Mouse (Mus musculus) fat pad, adult 2 months (tissue): ENCODE results near the gene Dmxl2.
A peak's percentile ranks its signal among the peaks of the same experiment; 100 is the strongest.

ENCODE experiments used
- DNase-seq: peaks from one replicate; pipeline ENCODE4 v3.0.0-alpha.2; 2011; ENCODE audit warnings: low read depth, low spot score; ENCODE audit errors: extremely low read depth

Dmxl2 gene

DNA sequence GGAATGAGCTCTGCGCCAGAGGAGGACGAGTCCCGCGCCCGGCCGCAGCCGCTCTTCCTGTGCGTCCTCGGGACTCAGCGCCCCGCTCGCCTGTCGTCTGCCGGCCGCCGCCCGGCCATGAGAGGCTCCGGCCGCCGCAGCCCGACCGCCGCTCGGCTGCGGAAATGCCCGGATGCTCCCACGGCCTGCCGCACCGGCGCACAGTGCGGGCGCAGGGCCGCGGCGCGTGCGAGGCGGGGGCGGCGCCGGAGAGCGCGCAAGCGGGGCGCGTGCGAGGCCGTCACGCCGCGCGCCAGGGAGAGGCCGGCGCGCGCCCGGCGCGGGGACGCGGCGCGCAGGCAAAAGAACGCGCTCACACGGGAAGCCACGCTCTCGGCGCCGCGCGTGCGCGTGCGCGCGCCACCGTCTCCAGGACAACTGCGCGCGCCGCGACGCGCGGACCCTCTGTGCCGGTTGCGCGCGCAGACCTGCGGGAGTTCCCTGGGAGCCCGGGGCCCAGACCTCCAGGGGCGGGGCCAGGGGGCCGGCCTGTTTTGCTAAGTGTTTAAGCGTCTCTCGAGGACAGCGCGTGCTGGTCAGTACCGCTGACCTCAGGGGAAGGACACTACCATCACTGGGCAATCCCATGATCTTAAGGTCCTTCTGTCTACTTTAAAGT is at the start of gene Dmxl2:
Dmxl2 (minus strand) TSS at position 174 of the 658 bp plus-strand sequence.
- DNase-seq: no peak

DNA sequence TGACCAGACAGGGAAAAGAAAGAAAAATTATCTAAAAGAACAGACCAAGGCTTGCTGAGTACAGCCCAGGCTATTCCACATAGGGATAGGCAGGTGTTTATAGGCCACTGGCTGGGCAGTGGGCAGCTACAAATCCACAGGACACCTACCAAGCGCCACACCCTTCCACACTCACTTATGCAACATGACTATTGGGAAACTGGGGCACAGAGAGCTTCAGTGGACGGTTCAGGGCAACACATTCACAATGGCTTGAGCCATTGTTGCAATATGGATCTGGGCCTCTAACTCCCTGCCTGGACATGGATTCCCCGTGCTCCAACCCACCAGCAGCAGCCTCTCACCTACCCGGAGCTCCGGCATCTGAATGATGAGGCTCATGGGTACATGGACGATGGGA is 48.0 kb upstream of the Dmxl2 start:
- peak; percentile 21 for DNase-seq

DNA sequence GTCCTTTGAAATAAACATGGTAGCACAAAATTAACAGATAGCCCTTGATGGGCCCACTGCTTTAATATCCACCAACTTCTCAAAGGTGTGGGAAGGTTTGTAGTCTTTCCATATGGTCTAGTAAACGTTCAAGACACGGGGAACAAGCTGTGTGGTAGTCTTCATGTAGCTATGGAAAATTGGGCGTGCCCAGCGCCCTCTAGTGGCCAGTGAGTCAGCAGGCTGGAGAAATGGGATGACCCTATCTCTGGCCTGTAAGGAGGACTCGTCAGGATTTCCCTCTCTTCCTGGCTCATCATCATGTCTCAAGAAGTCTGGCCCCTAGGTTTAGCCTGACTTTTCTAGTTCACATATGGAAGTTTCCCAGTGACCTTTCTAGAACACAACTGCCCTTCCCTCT is 46.1 kb upstream of the Dmxl2 start:
- no peak for DNase-seq

DNA sequence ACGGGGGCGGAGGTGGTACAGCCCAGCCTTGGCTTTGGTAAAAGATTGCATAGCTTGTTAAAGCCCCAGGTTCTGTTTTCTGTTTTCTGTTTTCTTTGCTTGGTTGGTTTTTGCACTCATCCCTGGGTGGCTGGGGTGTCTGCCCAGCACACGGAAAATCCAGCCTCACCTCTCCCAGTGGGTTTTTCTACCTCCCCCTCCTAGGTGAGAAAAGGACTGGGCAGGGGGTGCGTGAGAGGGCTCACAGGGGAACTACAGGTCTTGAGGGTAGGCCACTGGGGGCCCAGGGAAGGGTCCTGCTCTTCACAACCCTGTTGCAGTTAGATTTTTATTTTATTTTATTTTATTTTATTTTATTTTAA is 43.5 kb upstream of the Dmxl2 start:
- DNase-seq: no peak

DNA sequence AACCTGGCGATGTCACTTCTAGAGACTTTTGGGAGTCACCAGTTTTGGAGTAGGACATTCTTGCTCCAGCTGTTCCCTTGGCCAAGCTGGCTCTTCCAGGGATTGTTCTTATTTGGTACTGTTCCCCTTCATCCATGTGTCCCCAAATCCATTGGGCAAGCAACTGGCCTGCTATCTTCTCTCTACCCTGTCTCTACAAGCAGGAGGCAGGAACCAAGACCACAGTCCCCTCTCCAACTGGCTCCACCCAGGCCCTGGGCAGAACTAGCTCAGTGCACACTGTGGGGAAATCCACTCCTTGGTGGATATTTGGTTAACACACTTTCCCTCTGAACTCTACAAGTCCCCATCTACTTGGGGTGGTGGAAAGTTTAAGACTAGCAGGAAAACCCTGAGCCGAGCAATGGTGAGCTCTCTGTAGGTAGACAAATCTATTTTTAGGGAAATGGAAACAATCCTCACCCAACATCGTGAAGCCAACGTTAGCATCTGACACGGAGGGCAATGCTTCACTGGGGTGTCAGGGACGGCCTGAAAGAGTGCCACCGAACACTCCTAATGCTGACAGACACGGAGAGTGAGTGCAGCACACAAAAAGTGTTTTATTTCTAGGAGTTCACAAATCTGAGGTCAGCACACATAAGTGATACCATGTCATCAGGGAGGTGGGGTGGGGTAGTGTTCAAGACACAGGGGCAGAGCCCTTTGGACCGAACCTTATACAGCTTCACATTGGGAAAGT is 43.0 kb upstream of the Dmxl2 start:
- no peak for DNase-seq

DNA sequence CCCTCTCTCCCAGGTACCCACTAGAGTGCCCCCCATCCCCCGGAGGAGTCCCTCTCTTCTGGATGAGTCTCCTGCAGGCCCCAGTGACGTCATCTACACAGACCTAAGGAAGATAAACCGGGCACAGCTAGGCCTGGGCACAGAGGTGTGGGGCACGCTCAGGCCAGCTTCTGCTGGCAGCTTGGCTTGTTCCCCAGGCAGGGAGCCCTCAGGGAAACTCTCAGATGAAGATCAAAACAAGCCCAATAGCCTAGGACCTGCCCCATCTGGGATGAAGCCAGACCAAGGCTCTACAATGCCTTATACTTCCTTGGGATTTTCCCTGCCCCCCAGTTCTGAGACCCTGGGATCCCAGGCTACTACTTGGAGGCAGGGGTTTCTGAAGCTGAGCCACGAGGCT is 39.4 kb upstream of the Dmxl2 start:
- no peak for DNase-seq

DNA sequence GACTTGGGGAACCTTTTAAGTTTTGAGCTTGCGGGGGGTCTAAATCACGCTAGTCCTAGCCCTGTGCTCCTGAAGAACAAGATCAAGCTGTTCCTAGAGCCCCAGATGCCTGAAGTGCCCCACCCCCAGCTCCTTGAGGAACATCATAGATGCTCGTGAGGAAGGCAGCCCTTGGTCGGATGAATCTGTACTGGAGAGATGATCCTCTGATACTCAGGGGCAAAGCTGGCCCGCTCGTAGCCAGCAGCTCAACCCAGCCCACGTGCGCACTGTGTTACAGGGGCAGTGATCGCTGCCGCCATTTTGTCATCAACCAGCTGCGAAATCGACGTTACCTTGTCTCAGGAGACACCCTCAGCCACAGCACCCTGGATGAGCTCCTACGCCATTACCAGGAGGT is 37.3 kb upstream of the Dmxl2 start, which contains the start of gene Sh2d7:
Sh2d7 (plus strand) TSS at position 301 of the 400 bp plus-strand sequence.
- no peak for DNase-seq

DNA sequence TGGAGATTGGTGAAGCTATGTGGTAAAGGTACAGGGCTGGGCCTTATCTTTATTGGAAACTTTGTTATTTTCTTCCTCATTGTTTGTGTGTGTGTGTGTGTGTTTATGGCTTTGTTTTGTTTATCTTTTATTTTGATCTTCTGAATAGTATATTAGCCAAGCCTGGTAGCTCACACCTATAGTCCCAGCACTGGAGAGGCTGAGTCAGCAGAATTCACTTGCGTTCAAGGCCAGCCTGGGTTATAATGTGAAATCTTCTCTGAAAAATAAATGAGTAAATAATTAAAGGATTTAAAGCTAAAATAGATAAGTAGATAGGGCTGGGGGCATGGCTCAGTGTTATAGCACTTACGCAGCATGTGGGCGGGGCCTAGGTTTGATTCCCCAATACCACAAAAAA is 36.8 kb upstream of the Dmxl2 start:
- DNase-seq: no peak

DNA sequence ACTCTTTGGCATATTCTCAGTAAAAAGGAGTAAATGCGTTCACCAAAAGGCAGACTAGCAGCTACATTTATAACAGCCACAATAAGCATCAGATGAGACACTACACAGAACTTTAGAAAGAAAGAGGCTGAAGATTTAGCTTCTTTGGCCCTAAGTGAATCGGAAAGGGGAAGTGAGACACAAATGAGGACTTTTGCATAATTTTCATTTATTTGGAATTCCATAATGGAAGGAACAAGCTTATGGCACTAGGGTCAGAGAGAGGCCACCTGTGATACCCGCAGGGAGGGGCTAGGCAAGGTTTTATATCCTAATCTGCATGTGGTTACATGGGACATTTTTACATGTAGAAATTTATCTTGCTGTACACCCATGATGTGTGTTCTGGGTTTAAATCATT is 36.1 kb upstream of the Dmxl2 start:
- DNase-seq: no peak

DNA sequence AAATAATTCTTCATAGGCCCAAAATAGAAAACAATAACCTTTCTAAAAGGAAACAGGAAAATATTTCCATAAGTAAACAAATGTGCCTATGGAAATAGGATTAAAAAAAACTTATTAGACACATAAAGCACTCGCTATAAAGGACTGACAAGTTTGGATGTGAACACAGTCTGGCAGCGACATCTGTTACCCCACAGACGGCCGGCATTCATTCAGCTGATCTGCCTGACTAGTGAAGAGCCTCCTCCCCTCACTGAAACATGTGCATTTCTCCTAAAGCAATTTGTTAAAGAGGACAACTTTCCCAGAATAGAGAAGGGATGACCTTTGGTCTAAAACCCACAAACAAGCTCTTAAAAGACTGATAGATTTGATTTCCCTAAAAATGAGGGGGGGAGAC is 35.6 kb upstream of the Dmxl2 start:
- no peak for DNase-seq

DNA sequence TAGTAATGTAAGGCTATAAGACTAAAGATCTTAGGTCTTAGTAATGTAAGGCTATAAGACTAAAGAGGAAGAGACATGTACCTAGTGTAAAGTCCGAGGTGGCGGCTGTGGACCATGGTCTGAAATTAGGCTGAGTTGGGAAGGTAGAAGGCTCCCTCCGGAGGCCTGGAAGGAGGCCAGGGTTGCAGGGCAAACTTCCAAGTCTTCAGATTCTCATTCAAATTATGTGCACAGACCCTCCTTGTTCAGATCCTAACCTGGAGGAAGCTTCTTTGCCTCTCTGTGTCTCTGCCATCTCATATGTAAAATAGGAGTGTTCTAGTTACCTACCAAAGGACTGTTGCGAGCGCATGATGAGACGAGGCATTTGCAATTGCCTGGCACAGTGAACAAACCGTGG is 34.8 kb upstream of the Dmxl2 start:
- DNase-seq: no peak

DNA sequence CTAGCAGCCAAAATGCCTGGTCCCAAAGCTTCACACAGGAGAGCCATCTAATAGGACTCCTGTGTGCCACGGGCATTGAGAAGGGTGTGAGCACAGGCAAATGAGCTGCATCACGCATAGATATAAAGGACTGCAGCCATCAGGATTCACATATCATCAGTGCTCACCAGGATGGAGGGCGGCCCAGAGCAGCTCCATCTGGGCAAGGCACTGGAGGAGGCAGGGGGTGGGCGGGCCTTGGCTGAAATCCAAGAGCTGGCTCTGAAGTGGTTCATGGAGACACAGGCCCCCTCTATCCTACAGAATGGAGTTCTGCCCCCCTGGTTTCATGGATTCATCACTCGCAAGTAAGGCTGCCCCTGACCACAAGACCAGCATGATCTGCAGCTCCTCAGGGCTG is 32.5 kb upstream of the Dmxl2 start:
- DNase-seq: no peak

DNA sequence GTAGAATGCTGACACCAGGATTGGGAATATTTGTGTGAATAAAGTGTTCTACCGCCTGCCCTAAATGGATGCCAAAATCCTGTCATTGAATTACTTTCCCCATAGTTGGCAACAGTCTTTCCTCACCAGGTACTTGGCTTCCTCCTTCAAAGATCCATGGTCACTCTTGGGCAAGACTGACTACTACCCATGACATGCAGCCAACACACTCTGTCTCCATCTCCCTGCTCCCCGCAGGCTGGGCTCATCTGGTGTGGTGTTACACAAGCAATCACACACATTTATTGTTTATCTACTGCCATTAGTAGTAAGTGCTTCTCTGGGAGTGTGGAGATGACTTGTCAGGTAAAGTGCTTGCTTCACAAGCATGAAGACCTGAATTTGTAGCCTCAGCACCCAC is 31.5 kb upstream of the Dmxl2 start:
- DNase-seq: peak; percentile 84

DNA sequence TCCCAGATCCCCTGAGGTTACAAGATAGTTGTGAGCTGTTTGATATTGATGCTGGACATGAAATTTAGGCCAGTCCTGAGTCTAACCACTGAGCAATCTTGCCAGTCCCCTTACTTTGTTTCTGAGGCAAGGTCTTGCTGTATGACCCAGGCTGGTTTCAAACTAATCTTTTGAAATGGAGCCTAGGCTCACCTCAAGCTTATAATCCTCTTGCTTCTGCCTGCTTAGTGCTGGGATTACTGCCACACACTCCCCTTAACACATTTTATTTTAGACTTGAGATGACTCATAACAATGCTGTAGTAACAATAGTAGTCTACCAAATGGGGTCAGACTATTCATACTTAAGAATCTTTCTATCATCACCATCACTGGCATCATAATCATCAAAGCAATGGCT is 30.0 kb upstream of the Dmxl2 start:
- DNase-seq: peak; percentile 25

DNA sequence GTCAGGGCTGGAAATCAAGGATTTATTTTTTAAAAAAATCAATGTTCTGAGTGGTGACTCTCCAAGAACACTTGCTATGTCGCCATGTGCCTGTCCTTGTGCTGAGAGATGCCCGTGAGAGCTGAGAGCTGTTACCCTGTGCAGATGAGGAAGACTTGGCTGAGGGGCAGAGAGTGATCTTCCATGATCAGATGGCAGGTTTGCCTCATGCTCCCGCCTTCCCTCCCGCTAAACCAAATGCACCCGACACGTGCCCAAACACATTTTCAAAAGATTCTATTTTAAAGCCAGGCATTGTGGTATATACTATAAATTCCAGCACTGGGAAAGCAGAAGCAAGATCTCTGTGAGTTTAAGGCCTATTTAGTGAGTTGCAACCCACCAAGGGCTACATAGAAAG is 29.4 kb upstream of the Dmxl2 start:
- DNase-seq: no peak

DNA sequence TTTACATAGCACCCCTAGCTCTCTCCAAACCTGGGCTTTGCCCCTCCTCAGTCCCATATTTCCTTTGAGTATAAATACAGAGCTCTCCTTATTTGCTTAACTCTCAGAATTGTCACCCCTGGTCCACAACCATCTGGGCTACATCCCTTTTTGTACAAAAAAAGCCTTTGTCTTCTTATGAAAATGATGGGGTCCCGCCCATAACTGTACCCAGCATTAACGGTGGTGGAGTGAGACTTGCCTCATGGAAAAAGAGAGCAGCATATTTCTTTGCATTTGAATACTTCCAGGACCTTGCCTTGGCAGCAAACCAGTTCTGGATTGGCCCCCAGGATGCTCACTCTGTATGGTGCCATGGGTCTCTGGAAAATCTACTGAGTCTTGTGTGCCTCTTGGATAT is 28.5 kb upstream of the Dmxl2 start:
- no peak for DNase-seq

DNA sequence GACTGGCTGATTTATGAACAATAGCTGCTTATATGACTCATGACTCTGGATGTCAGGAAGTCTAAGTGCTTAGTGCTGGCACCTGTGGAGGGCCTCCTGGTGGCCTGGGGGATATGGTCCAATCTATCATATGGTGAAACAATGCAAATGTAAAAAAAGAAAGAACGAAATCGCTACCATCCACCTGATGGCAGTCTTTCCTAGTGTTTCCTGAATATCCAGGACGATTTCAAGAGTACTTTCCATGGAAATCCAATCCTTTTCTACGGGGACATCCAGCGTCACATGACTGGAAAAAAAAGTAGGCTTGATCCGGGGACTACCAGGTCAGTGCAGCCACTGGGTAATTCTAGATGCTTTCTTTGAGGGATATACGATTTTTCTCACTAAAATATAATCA is 26.3 kb upstream of the Dmxl2 start:
- no peak for DNase-seq

DNA sequence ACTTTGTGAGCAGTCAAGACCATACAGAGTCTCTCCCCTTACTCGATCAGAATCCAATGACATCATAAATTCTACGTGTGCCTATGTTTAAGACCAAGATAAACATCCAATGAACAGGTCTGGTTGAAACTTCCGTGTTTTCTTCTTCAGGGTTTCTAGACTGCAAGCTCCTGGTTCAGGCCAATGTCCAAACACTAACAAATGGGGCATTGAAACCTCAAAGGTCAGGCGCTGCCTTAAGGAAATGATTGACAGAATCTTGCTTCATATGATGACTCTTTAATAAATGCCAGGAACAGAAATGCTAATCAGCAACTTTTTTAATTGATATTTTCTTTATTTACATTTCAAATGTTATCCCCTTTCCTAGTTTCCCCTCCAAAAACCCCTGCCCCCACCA is 18.9 kb upstream of the Dmxl2 start:
- DNase-seq: no peak

DNA sequence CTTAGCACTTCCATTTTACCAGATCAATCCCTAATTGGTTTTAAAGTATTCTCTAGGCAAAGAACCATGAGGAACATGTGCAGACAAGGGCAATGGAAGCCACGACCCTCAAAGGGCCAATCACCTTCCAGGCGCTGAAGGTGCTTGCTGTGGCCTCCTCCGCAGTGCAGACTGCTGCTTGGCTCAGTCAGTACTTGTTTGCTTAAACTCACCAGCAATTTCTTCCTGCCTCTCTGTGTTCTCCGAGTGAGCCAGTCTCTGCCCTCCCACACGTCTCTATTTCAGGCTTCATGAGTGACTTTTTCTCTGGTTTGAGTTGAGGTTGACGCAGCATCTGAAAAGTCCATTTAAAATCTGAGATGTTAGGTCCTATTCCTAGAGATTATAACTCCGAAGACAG is 17.5 kb upstream of the Dmxl2 start:
- no peak for DNase-seq

DNA sequence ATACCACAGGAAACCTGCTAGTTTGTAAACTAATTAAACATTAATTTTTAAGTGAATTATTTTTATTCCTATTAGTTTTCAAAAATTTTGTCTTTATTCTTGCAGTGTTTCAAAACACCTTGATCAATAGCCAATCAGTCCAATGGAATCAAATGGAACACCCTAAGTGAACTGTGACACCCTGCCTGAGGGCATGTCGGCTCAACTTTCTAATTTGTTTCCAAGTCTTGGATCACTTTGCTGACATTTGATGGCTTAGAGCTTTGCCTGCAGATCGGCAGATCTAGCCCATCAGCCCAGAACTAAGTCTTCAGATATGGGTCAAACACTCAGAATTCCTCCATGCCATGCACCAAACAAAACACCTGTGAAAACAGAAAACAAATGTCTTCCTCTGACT is 14.6 kb upstream of the Dmxl2 start:
- no peak for DNase-seq

DNA sequence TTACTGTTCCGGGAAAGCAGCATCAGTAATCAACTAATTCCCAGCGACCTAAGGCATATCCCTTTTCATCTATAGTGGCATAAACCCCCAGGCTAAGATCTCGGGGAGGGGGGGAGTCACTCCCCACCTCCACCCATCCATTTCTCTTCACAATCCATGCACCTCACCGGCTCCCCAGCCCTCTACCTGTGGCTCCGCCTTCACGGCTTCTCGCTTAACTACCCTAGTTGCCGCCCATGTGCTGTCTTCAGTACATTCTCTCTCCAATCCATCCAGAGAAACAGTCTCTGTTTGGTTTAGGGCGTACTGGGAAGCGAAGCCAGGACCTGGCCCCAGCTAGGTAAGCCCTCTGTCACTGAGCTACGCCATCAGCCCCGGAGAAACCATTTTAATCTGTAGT is 1.4 kb upstream of the Dmxl2 start:
- DNase-seq: no peak

DNA sequence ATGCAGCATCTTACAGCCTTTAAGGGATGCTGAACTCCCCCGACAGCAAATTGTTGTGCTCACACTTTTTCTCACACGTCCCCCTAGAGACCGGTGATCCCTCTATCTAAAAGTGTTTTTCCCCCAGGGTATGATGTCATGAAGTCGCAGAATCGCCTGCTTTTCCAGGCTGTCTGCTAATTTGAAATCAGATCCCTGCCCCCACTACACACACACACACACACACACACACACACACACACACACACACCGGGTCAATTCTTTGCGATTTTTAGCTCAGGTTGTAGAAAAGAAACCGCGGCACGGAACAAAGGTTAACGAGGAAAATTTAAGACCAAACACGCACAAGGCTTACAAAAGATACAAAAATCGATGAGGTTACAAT is 677 bp upstream of the Dmxl2 start:
- no peak for DNase-seq
